Mouse (Mus musculus) midbrain, embryonic 12.5 days (tissue): ENCODE results near the gene Pknox2. TPM values are rescaled to one million over a fixed set of nuclear protein-coding genes. Genes with fewer than 3 reads are reported as not detected.

Experiments used
- ATAC-seq: fragments of 200-750 bp; cut with Nextera tagmentation; 2 replicates; pipeline ENCODE4 v1.8.0; 2017; ENCODE audit warnings: low read depth, moderate TSS enrichment, moderate library complexity; ENCODE audit not compliant: low FRiP score
- H3K27ac ChIP-seq: fragments of 300-500 bp; sonication (generic); replicated peaks from 2 replicates; pipeline ENCODE4 v1.5.1; 2016; ENCODE audit warnings: mild to moderate bottlenecking
- H3K27me3 ChIP-seq: fragments of 300-500 bp; sonication (generic); 2 replicates; pipeline ENCODE4 v1.6.1; 2016; ENCODE audit warnings: mild to moderate bottlenecking
- H3K36me3 ChIP-seq: fragments of 300-500 bp; sonication (generic); 2 replicates; pipeline ENCODE4 v1.6.1; 2016
- H3K4me1 ChIP-seq: fragments of 300-500 bp; sonication (generic); 2 replicates; pipeline ENCODE4 v1.6.1; 2016
- H3K4me2 ChIP-seq: fragments of 300-500 bp; sonication (generic); replicated peaks from 2 replicates; pipeline ENCODE4 v1.6.1; 2016; ENCODE audit warnings: mild to moderate bottlenecking, moderate library complexity
- H3K4me3 ChIP-seq: fragments of 300-500 bp; sonication (generic); 2 replicates; pipeline ENCODE4 v1.5.1; 2016; ENCODE audit warnings: mild to moderate bottlenecking
- H3K9ac ChIP-seq: fragments of 300-500 bp; sonication (generic); replicated peaks from 2 replicates; pipeline ENCODE4 v1.6.1; 2016; ENCODE audit warnings: mild to moderate bottlenecking, moderate library complexity
- H3K9me3 ChIP-seq: fragments of 300-500 bp; sonication (generic); 2 replicates; pipeline ENCODE4 v1.6.1; 2016; ENCODE audit warnings: mild to moderate bottlenecking
- WGBS: fragments of 180-500 bp; shearing (Covaris S2); methylation state at CpG from one replicate; pipeline ENCODE4 v1.1.7; 2016; 5-methylcytosine and 5-hydroxymethylcytosine counted together
- polyA plus RNA-seq: library from polyadenylated mRNA; unstranded; fragments of >200 nt; fragmentation: Nextera tagmentation; extraction: Ambion mirVana; gene quantifications from 2 replicates; pipeline ENCODE4 v1.2.1, GENCODE M21; 2016

The Pknox2 gene
- polyA plus RNA-seq, 1 experiment from 2014 or later = 33.7 TPM

DNA sequence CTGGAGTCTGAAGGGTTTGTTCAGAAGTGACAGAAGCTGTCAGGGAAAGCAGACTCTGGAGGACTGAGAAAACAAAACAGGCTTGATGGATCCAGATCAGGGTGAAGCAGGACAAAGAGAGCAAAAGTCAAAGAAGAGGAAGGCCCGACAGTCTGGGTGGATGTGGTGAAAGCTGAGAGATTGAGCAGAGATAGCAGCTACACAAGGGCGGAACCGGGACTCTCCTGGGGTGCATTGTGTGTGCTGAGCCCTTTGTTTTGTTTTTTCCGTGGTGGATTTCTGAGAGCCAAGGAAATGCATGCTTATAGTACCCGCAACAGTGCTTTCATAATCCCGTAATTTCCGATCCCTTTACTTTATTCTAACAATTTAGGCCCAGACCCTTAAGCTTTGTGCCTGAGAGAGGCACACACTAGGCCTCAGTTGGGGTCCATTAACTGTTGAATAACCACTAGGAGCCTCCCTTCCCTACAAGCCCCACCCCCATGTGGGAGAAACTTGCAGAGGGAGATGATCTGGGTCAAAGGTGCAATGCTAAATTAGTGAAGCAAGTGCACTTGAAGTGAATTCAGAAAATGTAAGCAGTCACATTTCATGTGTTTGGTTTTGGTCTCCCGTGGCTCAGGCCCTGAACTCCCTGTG, 289.6 kb downstream of the Pknox2 start:
- Histone ChIP-seq H3K27me3 (no peaks in the 10 kb centered on the region), H3K4me1 (peaks cover 15% of the 10 kb centered on the region), H3K9ac (no peak overlapping the region), H3K27ac (peak overlapping the region; percentile 61; the same call in 1 of the 2 replicates), H3K4me2 (no peak overlapping the region), H3K9me3 (no peaks in the 10 kb centered on the region), H3K4me3 (no peak overlapping the region), H3K36me3 (peaks cover 65% of the 10 kb centered on the region)
- 18% methylated on average over 8 of the region's 8 CpGs for WGBS
- ATAC-seq = peak; percentile 52; the same call in 1 of the 2 replicates

DNA sequence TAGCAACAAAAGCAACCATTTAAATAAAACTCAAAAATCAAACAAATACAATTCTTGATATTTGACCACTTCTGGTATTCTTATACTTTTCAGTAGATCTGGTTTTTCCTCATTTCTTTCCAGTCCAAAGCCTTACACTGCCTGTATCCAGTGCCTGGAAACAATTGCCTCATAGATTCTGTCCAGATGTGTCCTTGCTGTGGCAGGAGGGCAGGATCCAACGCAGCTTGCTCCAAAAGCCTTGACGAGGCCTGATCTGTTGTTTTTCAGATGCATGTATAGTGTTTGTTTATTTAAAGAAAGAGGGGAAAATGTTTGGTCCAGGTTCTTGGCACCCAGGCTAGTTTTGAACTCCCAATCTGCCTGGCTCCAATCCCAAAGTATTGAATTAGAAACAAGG, 290.9 kb downstream of the Pknox2 start:
- no peak for ATAC-seq
- no peak overlapping the region for H3K4me3 ChIP-seq
- 78% methylated on average over 2 of the region's 2 CpGs for WGBS
- no peaks in the 10 kb centered on the region for H3K9me3 ChIP-seq
- H3K27me3 ChIP-seq = no peaks in the 10 kb centered on the region
- H3K36me3 ChIP-seq = peaks cover 66% of the 10 kb centered on the region
- peaks cover 15% of the 10 kb centered on the region for H3K4me1 ChIP-seq
- H3K27ac ChIP-seq = no peak overlapping the region
- H3K4me2 ChIP-seq = no peak overlapping the region
- no peak overlapping the region for H3K9ac ChIP-seq

DNA sequence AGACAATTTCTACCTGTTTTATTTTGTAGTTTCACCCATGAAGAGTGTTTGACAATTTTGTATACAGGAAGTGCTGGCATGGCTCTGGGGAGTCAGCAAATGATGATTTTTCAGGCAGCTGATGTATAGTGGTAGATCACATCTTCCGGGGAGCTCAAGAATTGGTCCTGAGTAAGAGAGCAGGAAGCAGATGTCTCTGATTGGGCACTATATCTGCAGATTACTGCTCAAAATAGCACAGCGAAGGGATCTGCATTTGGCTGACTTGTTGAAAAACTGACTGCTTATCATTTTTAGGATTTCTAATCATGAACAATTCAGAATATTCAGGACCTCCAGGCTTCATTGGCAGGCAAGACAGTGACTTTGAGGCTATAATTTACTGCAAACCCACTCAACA, 295.0 kb downstream of the Pknox2 start:
- H3K36me3 ChIP-seq = peaks cover 74% of the 10 kb centered on the region

DNA sequence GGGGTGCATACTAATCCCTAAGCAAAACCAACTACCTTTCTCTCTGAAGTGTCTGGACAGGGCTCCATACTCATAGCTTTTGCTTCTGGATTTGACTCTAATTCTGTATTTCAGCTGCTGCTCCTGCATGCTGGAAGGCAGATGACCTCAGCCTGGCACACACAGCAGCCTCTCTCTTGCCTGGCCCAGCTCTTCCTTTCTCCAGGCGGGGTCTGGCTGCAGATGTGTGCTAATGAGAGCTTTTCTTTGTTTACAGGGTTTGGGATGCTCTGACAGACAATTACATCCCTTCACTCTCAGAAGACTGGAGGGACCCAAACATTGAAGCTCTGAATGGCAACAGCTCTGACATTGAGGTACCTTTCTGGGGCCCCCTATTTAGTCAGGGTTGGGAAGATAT, 297.1 kb downstream of the Pknox2 start:
- H3K27me3 ChIP-seq = no peaks in the 10 kb centered on the region
- H3K36me3 ChIP-seq = peaks cover 77% of the 10 kb centered on the region
- H3K9me3 ChIP-seq = no peaks in the 10 kb centered on the region
- no peak overlapping the region for H3K4me2 ChIP-seq
- H3K9ac ChIP-seq = no peak overlapping the region
- WGBS = 68% methylated on average over 1 of the region's 1 CpGs
- no peaks in the 10 kb centered on the region for H3K4me1 ChIP-seq
- ATAC-seq = no peak
- H3K27ac ChIP-seq = no peak overlapping the region
- H3K4me3 ChIP-seq = no peak overlapping the region

More for the DNA sequence above, 295.0 kb downstream of the Pknox2 start:
- 96% methylated on average over 2 of the region's 2 CpGs for WGBS
- ATAC-seq = no peak
- H3K9ac ChIP-seq = no peak overlapping the region
- no peaks in the 10 kb centered on the region for H3K9me3 ChIP-seq
- no peak overlapping the region for H3K4me3 ChIP-seq
- no peak overlapping the region for H3K4me2 ChIP-seq
- H3K4me1 ChIP-seq = peaks cover 4% of the 10 kb centered on the region
- H3K27ac ChIP-seq = no peak overlapping the region
- H3K27me3 ChIP-seq = no peaks in the 10 kb centered on the region

GRCm38 (mm10) chr9:36848661-36849060, 298.5 kb downstream of the Pknox2 start:
- no peaks in the 10 kb centered on the region for H3K9me3 ChIP-seq
- no peaks in the 10 kb centered on the region for H3K4me1 ChIP-seq
- H3K36me3 ChIP-seq = peaks cover 88% of the 10 kb centered on the region
- H3K27me3 ChIP-seq = no peaks in the 10 kb centered on the region
- no peak overlapping the region for H3K4me3 ChIP-seq
- H3K27ac ChIP-seq = no peak overlapping the region
- H3K4me2 ChIP-seq = no peak overlapping the region
- H3K9ac ChIP-seq = no peak overlapping the region
- ATAC-seq = no peak
- WGBS = 89% methylated on average over 2 of the region's 2 CpGs

- no peak overlapping the region for H3K27ac ChIP-seq
- no peak overlapping the region for H3K4me3 ChIP-seq
- H3K4me2 ChIP-seq = no peak overlapping the region
- ATAC-seq = no peak
- H3K9me3 ChIP-seq = no peaks in the 10 kb centered on the region
- no peaks in the 10 kb centered on the region for H3K27me3 ChIP-seq
- no peaks in the 10 kb centered on the region for H3K4me1 ChIP-seq
- H3K36me3 ChIP-seq = peaks cover 79% of the 10 kb centered on the region
- H3K9ac ChIP-seq = no peak overlapping the region
- 32% methylated on average over 4 of the region's 4 CpGs for WGBS
These were observed 300.9 kb downstream of the Pknox2 start for GRCm38 (mm10) chr9:36846346-36846745.

Other genes starting within 250 kb of the Pknox2 start
- gene Tmem218, start 60.8 kb upstream of the Pknox2 start, polyA plus RNA-seq = 15.4 and 16.2 TPM in 2 replicates
- gene Slc37a2, start 108.3 kb upstream of the Pknox2 start, polyA plus RNA-seq = 1.1 TPM in 2 replicates
- 11.3 and 13.5 TPM in 2 replicates for gene Ccdc15, start 201.0 kb upstream of the Pknox2 start, polyA plus RNA-seq
- gene Hepacam, start 219.9 kb upstream of the Pknox2 start, polyA plus RNA-seq = 0.26 TPM in 2 replicates